Mouse (Mus musculus) lung, postnatal 10 days (tissue): ENCODE data around the gene 4930555G01Rik.
"Not testable (repeated sequence)": the region's sequence is repeated elsewhere in the genome, so short reads cannot be mapped to it uniquely, and the experiment has no call there.

ENCODE experiments used
- DNase-seq: peaks from one replicate; pipeline ENCODE4 v3.0.0; 2021

4930555G01Rik gene

DNA sequence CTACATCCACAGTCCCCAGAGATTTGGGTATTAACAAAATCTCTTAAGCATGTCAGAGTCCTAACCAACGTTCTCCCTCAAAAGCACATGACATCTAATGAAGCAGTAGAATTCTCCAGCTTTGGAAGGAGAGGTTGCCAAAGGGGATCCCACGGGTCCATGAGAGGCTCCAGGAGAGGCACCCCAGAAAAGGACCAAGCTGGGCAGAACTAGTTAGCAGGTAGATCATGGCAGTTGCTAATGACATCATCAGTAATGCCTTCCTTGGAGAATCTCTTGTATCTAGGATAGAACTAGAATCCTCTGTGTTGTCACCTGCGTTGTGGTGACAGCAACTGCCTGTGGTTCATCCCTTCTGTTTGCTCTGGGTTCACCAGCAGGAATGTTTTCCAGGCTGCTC lies at the start of gene 4930555G01Rik:
Gene 4930555G01Rik, plus strand, starts transcription at position 301 of the 400 bp plus-strand sequence.
- not testable (repeated sequence) for DNase-seq

DNA sequence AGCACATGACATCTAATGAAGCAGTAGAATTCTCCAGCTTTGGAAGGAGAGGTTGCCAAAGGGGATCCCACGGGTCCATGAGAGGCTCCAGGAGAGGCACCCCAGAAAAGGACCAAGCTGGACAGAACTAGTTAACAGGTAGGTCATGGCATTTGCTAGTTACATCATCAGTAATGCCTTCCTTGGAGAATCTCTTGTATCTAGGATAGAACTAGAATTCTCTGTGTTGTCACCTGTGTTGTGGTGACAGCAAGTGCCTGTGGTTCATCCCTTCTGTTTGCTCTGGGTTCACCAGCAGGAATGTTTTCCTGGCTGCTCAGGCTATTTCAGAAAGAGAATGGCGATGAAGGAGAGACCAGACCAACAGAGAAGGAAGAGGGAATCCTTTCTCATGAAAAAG lies 34.8 kb upstream of the 4930555G01Rik start, which contains the start of gene Gm3298:
Gene Gm3298, plus strand, starts transcription at position 301 of the 400 bp plus-strand sequence.
- DNase-seq, result not testable (repeated sequence)

DNA sequence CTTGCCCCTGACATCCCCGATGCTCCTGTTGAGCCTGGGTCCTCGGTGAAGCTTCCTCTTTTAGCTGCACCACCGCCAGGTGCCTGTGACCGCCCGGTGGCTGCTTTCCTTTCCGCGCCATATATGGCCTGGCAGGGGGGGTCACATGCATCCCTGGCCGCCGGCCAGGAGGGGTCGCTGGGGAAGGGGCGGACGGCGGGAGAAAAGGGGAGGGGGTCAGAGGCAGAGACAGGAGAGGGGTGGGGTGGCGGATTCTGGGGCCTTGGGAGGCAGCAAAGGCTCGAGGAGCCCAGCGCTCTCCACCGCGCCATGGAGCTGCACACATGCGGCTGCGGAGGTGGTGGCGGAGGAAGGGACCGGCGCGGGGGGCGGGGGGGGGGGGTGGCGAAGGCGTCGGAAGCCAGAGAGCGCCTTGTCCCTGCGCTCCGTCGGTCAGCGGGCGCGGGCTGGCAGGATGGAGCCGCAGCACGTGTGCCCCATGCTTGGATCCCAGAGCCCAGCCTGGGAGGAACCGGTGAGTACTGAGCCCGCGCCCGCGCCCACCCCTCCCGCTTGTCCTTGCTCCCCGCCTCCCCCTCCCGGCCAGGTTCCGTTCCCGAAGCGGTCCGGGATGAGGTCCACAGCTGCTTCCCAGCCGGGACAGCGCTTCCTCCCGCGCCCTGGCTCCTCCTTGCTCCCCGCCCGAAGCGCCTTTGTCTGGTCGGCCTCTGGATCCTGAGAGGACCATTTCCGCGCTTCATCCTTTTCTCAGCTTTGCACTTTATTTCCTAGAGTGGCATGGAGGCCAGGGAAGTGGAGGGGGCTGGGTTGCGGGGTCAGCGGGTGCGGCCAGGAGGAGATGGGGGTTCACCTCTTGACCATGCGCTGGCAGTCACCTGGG lies 20.4 kb downstream of the 4930555G01Rik start, which contains the start of gene Gm8281:
Gene Gm8281, plus strand, starts transcription at position 430 of the 880 bp plus-strand sequence.
- DNase-seq, result not testable (repeated sequence)
